ENCODE assay signal across 22 mouse cellular contexts in the genomic region with DNA sequence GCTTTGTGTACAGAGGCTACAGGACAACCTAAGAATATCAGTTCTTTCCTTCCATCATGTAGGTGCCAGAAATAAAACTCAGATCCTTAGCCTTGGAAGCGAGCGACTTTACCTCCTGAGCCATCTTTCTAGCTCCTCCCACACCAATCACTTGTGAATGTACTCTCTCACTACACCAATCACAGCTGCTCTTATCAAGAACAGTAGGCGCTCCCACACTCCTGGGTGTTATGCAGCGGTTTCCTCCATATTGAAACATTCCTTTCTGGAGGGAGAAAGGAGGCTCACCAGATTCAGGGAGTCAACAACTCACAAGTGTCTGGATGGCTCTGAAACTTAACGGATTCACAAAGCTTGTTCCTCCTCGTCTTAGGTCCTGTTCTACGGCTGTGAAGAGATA.
DNase-seq lines count a peak whose midpoint lies in the region; ATAC-seq and TF ChIP-seq lines count a peak whose summit lies in the region.
"Had no signal": no experiment of that assay in that cellular context is flagged by ENCODE, and none has a peak within 500 bp of the region (broad histone marks: within the 10 kb centered on the region; RNA-seq: fewer than 3 reads in every experiment).

No protein-coding gene starts in this region.

- H3K27ac ChIP-seq in heart, embryonic 11.5 days (ENCODE audit: low read depth, low read length): no peak overlapping the region
- H3K27ac ChIP-seq in midbrain, embryonic 11.5 days (ENCODE audit: low read depth, low read length): no peak overlapping the region
- no peak overlapping the region for H3K27ac ChIP-seq in midbrain, embryonic 13.5 days
- no peak overlapping the region for H3K27ac ChIP-seq in thymus, adult 2 months (ENCODE audit: control insufficient read depth, insufficient read depth, low read length)

- WGBS in heart, embryonic 11.5 days (ENCODE audit: insufficient replicate concordance): 81% methylated on average over 7 of the region's 7 CpGs
- WGBS in midbrain, embryonic 11.5 days: 89% methylated on average over 7 of the region's 7 CpGs
- 90% methylated on average over 7 of the region's 7 CpGs for WGBS in midbrain, embryonic 13.5 days
- WGBS in thymus, adult 2 months: 96% methylated on average over 7 of the region's 7 CpGs

- TF ChIP-seq CTCF in thymus, adult 2 months (IDR thresholded peaks at IDR 0.05; ENCODE audit: borderline replicate concordance, control insufficient read depth, extremely low read depth, insufficient read depth, low read length, poor library complexity): no peak

- H3K36me3 ChIP-seq in heart, embryonic 11.5 days (ENCODE audit: control insufficient read depth, insufficient read depth, low read length): no peaks in the 10 kb centered on the region
- no peaks in the 10 kb centered on the region for H3K36me3 ChIP-seq in midbrain, embryonic 11.5 days (ENCODE audit: control insufficient read depth, insufficient read depth, low read length)
- H3K36me3 ChIP-seq in midbrain, embryonic 13.5 days: no peaks in the 10 kb centered on the region
- H3K36me3 ChIP-seq in thymus, adult 2 months (ENCODE audit: control insufficient read depth, insufficient read depth, low read length): no peaks in the 10 kb centered on the region
- H3K36me3 ChIP-seq: G1E had no signal

- ATAC-seq in heart, embryonic 11.5 days (replicated peaks; ENCODE audit: insufficient number of reproducible peaks, low FRiP score, low TSS enrichment): no peak
- no peak for ATAC-seq in midbrain, embryonic 11.5 days (ENCODE audit: low FRiP score)
- no peak for ATAC-seq in midbrain, embryonic 13.5 days
- ATAC-seq: activated CD4-positive, CD25-positive, alpha-beta regulatory T cell, adult 4 months; CD4-positive, CD25-positive, alpha-beta regulatory T cell, adult 4 months; Patski had no signal

- no peak overlapping the region for H3K4me2 ChIP-seq in heart, embryonic 11.5 days
- no peak overlapping the region for H3K4me2 ChIP-seq in midbrain, embryonic 11.5 days
- H3K4me2 ChIP-seq in midbrain, embryonic 13.5 days (replicated peaks): no peak overlapping the region

- no peak overlapping the region for H3K9ac ChIP-seq in heart, embryonic 11.5 days (ENCODE audit: low read depth, low read length)
- H3K9ac ChIP-seq in midbrain, embryonic 11.5 days (ENCODE audit: low read length): no peak overlapping the region
- no peak overlapping the region for H3K9ac ChIP-seq in midbrain, embryonic 13.5 days (replicated peaks)

- H3K4me3 ChIP-seq in heart, embryonic 11.5 days (ENCODE audit: low read depth, low read length): no peak overlapping the region
- no peak overlapping the region for H3K4me3 ChIP-seq in midbrain, embryonic 11.5 days (ENCODE audit: low read depth, low read length)
- no peak overlapping the region for H3K4me3 ChIP-seq in midbrain, embryonic 13.5 days (replicated peaks)
- H3K4me3 ChIP-seq in thymus, adult 2 months (ENCODE audit: control insufficient read depth, insufficient read depth, low read length): no peak overlapping the region

- no peaks in the 10 kb centered on the region; the same call in 1 of the 2 replicates for H3K9me3 ChIP-seq in heart, embryonic 11.5 days (replicated peaks; ENCODE audit: control insufficient read depth, low read length)
- no peaks in the 10 kb centered on the region for H3K9me3 ChIP-seq in midbrain, embryonic 11.5 days (ENCODE audit: control insufficient read depth, low read length)
- H3K9me3 ChIP-seq in midbrain, embryonic 13.5 days: no peaks in the 10 kb centered on the region

- no peaks in the 10 kb centered on the region for H3K27me3 ChIP-seq in heart, embryonic 11.5 days (ENCODE audit: control insufficient read depth, insufficient read depth, low read length)
- H3K27me3 ChIP-seq in midbrain, embryonic 11.5 days (ENCODE audit: control insufficient read depth, insufficient read depth, low read length): no peaks in the 10 kb centered on the region
- no peaks in the 10 kb centered on the region for H3K27me3 ChIP-seq in midbrain, embryonic 13.5 days
- no peaks in the 10 kb centered on the region for H3K27me3 ChIP-seq in thymus, adult 2 months (ENCODE audit: control insufficient read depth, insufficient read depth, low read length)
- H3K27me3 ChIP-seq: CH12.LX, Patski had no signal

- DNase-seq in heart, adult 11 months: peak; percentile 56
- DNase-seq in midbrain, embryonic 11.5 days (ENCODE audit: low spot score, missing footprints): peak; percentile 56
- peak; percentile 29 for DNase-seq in R1 (ENCODE audit: low read depth, low spot score)
- DNase-seq in thymus, adult 2 months: no peak
- DNase-seq: adrenal gland, adult 2 months; adrenal gland, adult 8-10 months; adrenal gland, postnatal 10 days; adrenal gland, postnatal 14 days; adrenal gland, postnatal 25 days; adrenal gland, postnatal 36 days; B cell, adult 2 months; cerebellum, adult 11 months; cerebellum, adult 11-12 months; cerebellum, adult 18-20 months; cerebellum, adult 2 months had no signal

- no peak for TF ChIP-seq POLR2A in thymus, adult 2 months (IDR thresholded peaks at IDR 0.05; ENCODE audit: control insufficient read depth, extremely low read depth, insufficient read depth, low read length, poor library complexity)

- H3K4me1 ChIP-seq in heart, embryonic 11.5 days (ENCODE audit: control insufficient read depth, insufficient read depth, low read length): peaks cover 5% of the 10 kb centered on the region; the same call in 1 of the 2 replicates
- H3K4me1 ChIP-seq in midbrain, embryonic 11.5 days (ENCODE audit: control insufficient read depth, insufficient read depth, low read length): peaks cover 3% of the 10 kb centered on the region
- peaks cover 4% of the 10 kb centered on the region for H3K4me1 ChIP-seq in midbrain, embryonic 13.5 days (replicated peaks)
- no peaks in the 10 kb centered on the region for H3K4me1 ChIP-seq in thymus, adult 2 months (replicated peaks; ENCODE audit: control insufficient read depth, insufficient read depth, low read length)
